Mouse (Mus musculus) CH12.LX (cell line): ENCODE measurements at regions not wholly inside any gene's neighbourhood (a gene's known extent, or its start where the extent isn't known, plus 50 kb on each side); places are given as distances from the start of the nearest gene placed in this dataset.

ENCODE experiments used
- CHD1 ChIP-seq: IDR thresholded peaks from 2 replicates; pipeline ENCODE4 v1.6.1; 2012; ENCODE audit warnings: low read depth, low read length, improper control_type of control experiment, inconsistent platforms
- CHD2 ChIP-seq: IDR thresholded peaks from 2 replicates; pipeline ENCODE4 v1.6.1; 2011; ENCODE audit warnings: low read length, improper control_type of control experiment
- CTCF ChIP-seq, 2 experiments: IDR thresholded peaks in 1 of 2; conservative IDR thresholded peaks in 1 of 2; 2 replicates each; pipeline ENCODE4 v1.5.1; 2011 to 2012; ENCODE audit warnings: low read depth in 2 of 2, low read length in 2 of 2, improper control_type of control experiment in 1 of 2, inconsistent platforms in 1 of 2, mild to moderate bottlenecking in 1 of 2, moderate library complexity in 1 of 2
- EP300 ChIP-seq: IDR thresholded peaks from 2 replicates; pipeline ENCODE4 v1.6.1; 2011; ENCODE audit warnings: low read length, improper control_type of control experiment
- ETS1 ChIP-seq: conservative IDR thresholded peaks from 2 replicates; pipeline ENCODE4 v1.6.1; 2012; ENCODE audit warnings: low read depth, mild to moderate bottlenecking, inconsistent platforms, low read length, improper control_type of control experiment, moderate library complexity
- HCFC1 ChIP-seq: IDR thresholded peaks from 2 replicates; pipeline ENCODE4 v1.6.1; 2012; ENCODE audit warnings: low read depth, mild to moderate bottlenecking, inconsistent platforms, low read length, improper control_type of control experiment
- JUN ChIP-seq: IDR thresholded peaks from 2 replicates; pipeline ENCODE4 v1.6.1; 2011; ENCODE audit warnings: low read depth, mild to moderate bottlenecking, low read length, improper control_type of control experiment, moderate library complexity; ENCODE audit not compliant: insufficient read depth
- MAX ChIP-seq: IDR thresholded peaks from 2 replicates; pipeline ENCODE4 v1.6.1; 2011; ENCODE audit warnings: low read length, improper control_type of control experiment
- NELFE ChIP-seq: IDR thresholded peaks from 2 replicates; pipeline ENCODE4 v1.6.1; 2011; ENCODE audit warnings: low read depth, low read length, improper control_type of control experiment
- POLR2A ChIP-seq: IDR thresholded peaks from 2 replicates; pipeline ENCODE4 v1.6.1; 2011; ENCODE audit warnings: low read depth, mild to moderate bottlenecking, improper control_type of control experiment, low read length
- POLR2AphosphoS2 ChIP-seq: IDR thresholded peaks from 2 replicates; pipeline ENCODE4 v1.6.1; 2011; ENCODE audit warnings: low read depth, low read length, improper control_type of control experiment
- UBTF ChIP-seq: IDR thresholded peaks from 2 replicates; pipeline ENCODE4 v1.6.1; 2012; ENCODE audit warnings: low read depth, mild to moderate bottlenecking, inconsistent platforms, low read length, improper control_type of control experiment, moderate library complexity
- USF1 ChIP-seq: IDR thresholded peaks from 2 replicates; pipeline ENCODE4 v1.6.1; 2014; ENCODE audit warnings: low read depth, mild to moderate bottlenecking, inconsistent platforms, low read length, improper control_type of control experiment
- ZNF384 ChIP-seq: IDR thresholded peaks from 2 replicates; pipeline ENCODE4 v1.6.1; 2012; ENCODE audit warnings: low read depth, low read length, improper control_type of control experiment, inconsistent platforms

- TF ChIP-seq USF1 = no peak
- no peak for TF ChIP-seq NELFE
- TF ChIP-seq CTCF (conservative IDR thresholded peaks at IDR 0.05 in 1 of 2, IDR thresholded peaks at IDR 0.05 in 1 of 2; ENCODE audit: low read depth in 2 of 2, low read length in 2 of 2) = no peak
- no peak for TF ChIP-seq POLR2AphosphoS2
- TF ChIP-seq UBTF = no peak
- TF ChIP-seq HCFC1 = no peak
- TF ChIP-seq POLR2A = no peak
- TF ChIP-seq CHD2 = no peak
- no peak for TF ChIP-seq ZNF384
- TF ChIP-seq EP300 = no peak
- TF ChIP-seq JUN = no peak
- TF ChIP-seq ETS1 = no peak
- no peak for TF ChIP-seq CHD1
- no peak for TF ChIP-seq MAX
Observed at GRCm38 (mm10) chr12:12551818-12552217, 289.9 kb downstream of the Fam49a start.
